Mouse (Mus musculus): ENCODE data around the gene Tenm3.

- TF ChIP-seq CTCF (IDR thresholded peaks at IDR 0.05; ENCODE audit: extremely low read depth, insufficient read depth, low read length) (no peak), POLR2A (IDR thresholded peaks at IDR 0.05; ENCODE audit: extremely low read depth, insufficient read depth, low read length) (no peak)
Observed at GRCm38 (mm10) chr8:48775531-48776037, 68.2 kb downstream of the Tenm3 start.
